Mouse (Mus musculus) hindbrain, embryonic 15.5 days (tissue): ENCODE data around the gene Tmem238. TPM values are rescaled to one million over a fixed set of nuclear protein-coding genes. Genes with fewer than 3 reads are reported as not detected.

Experiments used
- ATAC-seq: fragments of 200-750 bp; cut with Nextera tagmentation; 2 replicates; pipeline ENCODE4 v1.8.0; 2017; ENCODE audit warnings: low read depth, moderate number of reproducible peaks, moderate TSS enrichment; ENCODE audit not compliant: low FRiP score
- H3K27ac ChIP-seq: fragments of 300-500 bp; sonication (generic); replicated peaks from 2 replicates; pipeline ENCODE4 v1.5.1; 2015; ENCODE audit warnings: mild to moderate bottlenecking, inconsistent platforms
- H3K27me3 ChIP-seq: fragments of 300-500 bp; sonication (generic); 2 replicates; pipeline ENCODE4 v1.6.1; 2015; ENCODE audit warnings: control low read depth, inconsistent platforms
- H3K36me3 ChIP-seq: fragments of 300-500 bp; sonication (generic); 2 replicates; pipeline ENCODE4 v1.6.1; 2015; ENCODE audit warnings: control low read depth, inconsistent platforms
- H3K4me1 ChIP-seq: fragments of 300-500 bp; sonication (generic); replicated peaks from 2 replicates; pipeline ENCODE4 v1.6.1; 2015; ENCODE audit warnings: control low read depth, inconsistent platforms
- H3K4me2 ChIP-seq: fragments of 300-500 bp; sonication (generic); 2 replicates; pipeline ENCODE4 v1.6.1; 2015; ENCODE audit warnings: moderate library complexity, mild to moderate bottlenecking, inconsistent platforms
- H3K4me3 ChIP-seq: fragments of 300-500 bp; sonication (generic); 2 replicates; pipeline ENCODE4 v1.5.1; 2015; ENCODE audit warnings: mild to moderate bottlenecking, inconsistent platforms
- H3K9ac ChIP-seq: fragments of 300-500 bp; sonication (generic); 2 replicates; pipeline ENCODE4 v1.6.1; 2015; ENCODE audit warnings: inconsistent platforms
- H3K9me3 ChIP-seq: fragments of 300-500 bp; sonication (generic); 2 replicates; pipeline ENCODE4 v1.6.1; 2016; ENCODE audit warnings: control low read depth, inconsistent platforms
- WGBS: fragments of 180-500 bp; shearing (Covaris S2); methylation state at CpG from one replicate; pipeline ENCODE4 v1.1.7; 2015; 5-methylcytosine and 5-hydroxymethylcytosine counted together
- polyA plus RNA-seq: library from polyadenylated mRNA; unstranded; fragments of >200 nt; fragmentation: Nextera tagmentation; extraction: Ambion mirVana; gene quantifications from 2 replicates; pipeline ENCODE4 v1.2.1, GENCODE M21; 2015

Tmem238 gene
- polyA plus RNA-seq, 1 experiment from 2014 or later, result 6.3 TPM

DNA sequence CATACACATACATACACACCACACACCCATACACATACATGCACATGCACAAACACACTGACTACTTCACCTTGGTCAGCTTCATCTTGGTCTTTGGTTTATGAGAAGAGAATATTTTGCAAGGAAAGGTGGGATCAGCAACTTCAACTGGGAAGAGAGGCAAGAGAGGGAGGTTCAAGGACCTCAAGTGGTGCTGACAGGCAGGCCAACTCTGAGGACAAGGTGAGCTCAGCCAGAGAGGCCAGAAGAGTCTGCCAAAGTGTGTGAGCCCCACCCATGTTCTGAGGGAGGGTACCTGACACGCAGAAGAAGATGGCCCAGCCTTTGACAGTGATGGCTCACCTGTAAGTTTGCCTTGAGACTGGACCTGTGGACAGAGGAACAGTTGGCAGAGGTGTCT, 29.8 kb downstream of the Tmem238 start:
- Histone ChIP-seq H3K27me3 (no peaks in the 10 kb centered on the region), H3K27ac (no peak overlapping the region), H3K36me3 (no peaks in the 10 kb centered on the region), H3K4me2 (no peak overlapping the region), H3K9ac (no peak overlapping the region), H3K9me3 (no peaks in the 10 kb centered on the region), H3K4me3 (no peak overlapping the region), H3K4me1 (no peaks in the 10 kb centered on the region)
- no peak for ATAC-seq
- WGBS, result 44% methylated on average over 1 of the region's 1 CpGs

DNA sequence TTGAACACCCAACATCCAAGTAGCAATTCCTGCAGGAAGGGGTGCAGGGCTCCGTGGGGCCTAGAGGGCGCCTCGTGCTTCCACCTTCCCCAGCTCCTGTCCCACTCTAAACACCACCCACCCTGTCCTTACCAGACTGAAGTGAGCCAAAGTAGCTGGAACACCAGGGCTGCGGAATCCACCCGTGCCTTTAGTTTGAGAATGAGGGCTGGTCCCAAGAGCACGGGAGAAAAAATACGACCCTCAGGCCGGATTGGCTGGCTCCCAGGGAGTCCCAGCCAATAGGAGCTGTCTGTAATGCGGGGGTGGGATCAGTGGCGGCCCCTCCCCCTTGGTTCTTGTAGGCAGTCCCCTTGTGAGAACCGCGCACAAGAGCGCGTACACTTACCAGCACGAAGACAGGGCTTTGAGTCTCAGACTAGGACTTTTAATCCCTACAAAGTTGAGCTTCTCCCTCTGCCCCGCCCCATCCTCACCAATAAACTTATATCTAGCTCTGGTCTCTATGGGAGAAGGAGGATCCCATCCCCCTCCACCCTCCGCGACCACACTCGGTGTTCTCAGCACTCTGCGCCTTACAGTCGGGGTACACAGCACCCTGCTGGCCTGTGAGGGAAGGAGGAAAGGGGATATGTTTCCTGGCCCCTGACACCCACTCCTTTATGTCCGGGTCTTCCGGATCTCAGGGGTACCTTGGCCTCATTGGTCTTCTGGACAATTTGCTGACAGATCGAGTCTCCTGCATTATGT, 36.5 kb downstream of the Tmem238 start, which contains the start of gene Cox6b2:
Gene Cox6b2, minus strand, starts transcription at position 274 of the 750 bp plus-strand sequence.
- no peaks in the 10 kb centered on the region for H3K9me3 ChIP-seq
- peak within 1 kb of the TSS; percentile 64 for H3K4me2 ChIP-seq
- peak; percentile 95 for ATAC-seq
- WGBS, result 5% methylated on average over 24 of the region's 24 CpGs
- H3K27me3 ChIP-seq, result no peaks in the 10 kb centered on the region
- H3K36me3 ChIP-seq, result no peaks in the 10 kb centered on the region
- H3K4me3 ChIP-seq, result peak within 1 kb of the TSS; percentile 39
- H3K27ac ChIP-seq, result peak within 1 kb of the TSS; percentile 30; the same call in 1 of the 2 replicates
- peaks cover 18% of the 10 kb centered on the region for H3K4me1 ChIP-seq
- peak within 1 kb of the TSS; percentile 27; the same call in 1 of the 2 replicates for H3K9ac ChIP-seq

GRCm38 (mm10) chr7:4751971-4752820, 37.3 kb downstream of the Tmem238 start:
- H3K27ac ChIP-seq, result peak overlapping the region; percentile 30; the same call in 1 of the 2 replicates
- H3K4me1 ChIP-seq, result peaks cover 18% of the 10 kb centered on the region
- peak overlapping the region; percentile 39 for H3K4me3 ChIP-seq
- no peaks in the 10 kb centered on the region for H3K36me3 ChIP-seq
- H3K27me3 ChIP-seq, result no peaks in the 10 kb centered on the region
- no peaks in the 10 kb centered on the region for H3K9me3 ChIP-seq
- peak; percentile 69 for ATAC-seq
- WGBS, result 2% methylated on average over 30 of the region's 30 CpGs
- H3K4me2 ChIP-seq, result peak overlapping the region; percentile 64
- peak overlapping the region; percentile 20; the same call in 1 of the 2 replicates for H3K9ac ChIP-seq

DNA sequence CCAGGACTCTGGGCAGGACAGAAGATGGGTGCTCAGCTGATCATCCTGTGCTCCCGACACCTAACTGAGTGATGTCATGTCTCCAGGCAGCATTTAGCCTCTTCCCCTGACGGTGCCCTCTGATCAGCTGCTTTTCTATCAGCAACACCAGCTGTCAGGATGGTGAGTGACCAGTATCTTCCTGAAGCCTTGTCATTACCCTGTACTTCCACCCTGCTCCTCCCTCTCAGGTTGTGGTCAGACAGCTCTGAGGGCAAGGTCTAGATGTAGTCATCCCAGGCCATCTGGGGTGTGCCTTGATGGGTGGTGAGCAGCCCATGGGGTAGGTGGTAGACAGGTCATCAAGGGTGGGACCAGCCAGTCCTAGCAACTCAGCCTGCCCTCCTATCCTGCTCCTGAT, 40.3 kb downstream of the Tmem238 start:
- H3K4me2 ChIP-seq, result no peak overlapping the region
- no peak overlapping the region for H3K27ac ChIP-seq
- 90% methylated on average over 2 of the region's 2 CpGs for WGBS
- H3K4me1 ChIP-seq, result peaks cover 18% of the 10 kb centered on the region
- H3K36me3 ChIP-seq, result peaks cover 8% of the 10 kb centered on the region; the same call in 1 of the 2 replicates
- H3K4me3 ChIP-seq, result no peak overlapping the region
- ATAC-seq, result no peak
- H3K9me3 ChIP-seq, result no peaks in the 10 kb centered on the region
- H3K9ac ChIP-seq, result no peak overlapping the region
- H3K27me3 ChIP-seq, result no peaks in the 10 kb centered on the region

DNA sequence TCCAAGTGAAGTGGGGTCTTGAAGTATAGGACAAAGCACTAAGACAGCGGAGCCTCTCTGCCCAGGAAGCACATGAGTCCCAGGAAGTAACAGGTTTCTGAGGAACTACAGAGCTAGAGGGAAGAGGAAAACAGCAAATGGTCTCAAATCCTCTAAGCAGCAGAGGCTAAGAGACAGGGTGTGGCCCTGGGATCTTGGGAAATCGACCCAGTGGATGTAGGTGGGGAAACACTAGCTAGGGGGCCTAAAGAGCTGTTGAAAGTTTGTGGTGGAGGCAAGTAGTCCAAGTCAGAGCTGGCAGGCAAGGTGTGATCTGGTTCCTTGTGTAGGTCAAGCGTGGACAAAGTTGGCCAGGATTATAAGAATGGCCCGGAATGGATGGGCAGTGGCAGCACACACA, 41.1 kb downstream of the Tmem238 start:
- H3K27ac ChIP-seq, result no peak overlapping the region
- no peak overlapping the region for H3K9ac ChIP-seq
- H3K4me3 ChIP-seq, result no peak overlapping the region
- H3K4me2 ChIP-seq, result no peak overlapping the region
- no peak for ATAC-seq
- H3K9me3 ChIP-seq, result no peaks in the 10 kb centered on the region
- 80% methylated on average over 4 of the region's 4 CpGs for WGBS
- no peaks in the 10 kb centered on the region for H3K27me3 ChIP-seq
- H3K36me3 ChIP-seq, result peaks cover 8% of the 10 kb centered on the region; the same call in 1 of the 2 replicates
- H3K4me1 ChIP-seq, result peaks cover 17% of the 10 kb centered on the region

DNA sequence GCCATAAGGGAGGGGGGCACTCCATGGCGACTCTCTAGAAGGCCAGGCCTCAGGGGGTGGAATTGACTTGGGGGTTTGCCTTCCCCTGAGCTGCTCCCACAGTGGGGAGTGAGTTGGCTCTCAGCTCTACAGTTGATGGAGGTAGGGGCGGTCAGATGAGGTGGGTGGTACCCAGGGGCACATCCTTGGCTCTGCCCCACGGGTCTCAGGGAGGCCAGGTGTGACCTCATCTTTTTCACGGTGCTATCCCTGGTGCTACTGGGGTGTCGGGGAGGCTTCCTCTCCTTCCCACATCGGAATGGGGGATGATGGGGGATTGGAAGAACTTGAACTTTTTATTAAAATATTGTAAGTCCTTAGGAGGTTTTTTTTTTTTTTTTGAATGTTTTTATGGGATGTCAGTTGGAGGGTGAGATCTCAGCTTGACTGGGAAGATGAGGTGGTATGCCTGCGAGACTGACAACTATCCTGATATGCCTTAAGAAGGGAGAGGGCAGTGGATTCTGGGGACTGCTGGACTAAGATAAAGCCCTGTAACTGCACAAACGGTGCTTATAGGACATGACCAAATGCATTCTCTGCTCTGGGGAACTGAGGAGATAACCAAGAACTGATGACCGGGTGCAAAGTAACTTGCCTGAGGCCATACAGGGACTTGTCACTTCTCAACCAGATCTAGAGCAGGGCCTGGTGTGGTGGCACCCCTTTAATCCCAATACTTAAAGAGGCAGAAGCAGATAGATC, 42.1 kb downstream of the Tmem238 start:
- Histone ChIP-seq H3K9ac (no peak overlapping the region), H3K27ac (no peak overlapping the region), H3K4me2 (no peak overlapping the region), H3K9me3 (no peaks in the 10 kb centered on the region), H3K27me3 (no peaks in the 10 kb centered on the region), H3K4me3 (no peak overlapping the region), H3K4me1 (peaks cover 13% of the 10 kb centered on the region), H3K36me3 (peaks cover 8% of the 10 kb centered on the region; the same call in 1 of the 2 replicates)
- ATAC-seq, result no peak
- 76% methylated on average over 9 of the region's 9 CpGs for WGBS

GRCm38 (mm10) chr7:4746326-4746980, 43.0 kb downstream of the Tmem238 start:
- H3K27me3 ChIP-seq, result no peaks in the 10 kb centered on the region
- 87% methylated on average over 22 of the region's 22 CpGs for WGBS
- H3K27ac ChIP-seq, result no peak overlapping the region
- no peak overlapping the region for H3K9ac ChIP-seq
- peaks cover 8% of the 10 kb centered on the region; the same call in 1 of the 2 replicates for H3K36me3 ChIP-seq
- H3K4me2 ChIP-seq, result no peak overlapping the region
- ATAC-seq, result no peak
- no peaks in the 10 kb centered on the region for H3K9me3 ChIP-seq
- peaks cover 15% of the 10 kb centered on the region for H3K4me1 ChIP-seq
- no peak overlapping the region for H3K4me3 ChIP-seq

- no peak for ATAC-seq
- Histone ChIP-seq H3K27ac (no peak overlapping the region), H3K9ac (no peak overlapping the region), H3K4me1 (peaks cover 24% of the 10 kb centered on the region), H3K36me3 (peaks cover 8% of the 10 kb centered on the region; the same call in 1 of the 2 replicates), H3K4me3 (no peak overlapping the region), H3K4me2 (no peak overlapping the region), H3K9me3 (no peaks in the 10 kb centered on the region), H3K27me3 (no peaks in the 10 kb centered on the region)
- WGBS, result 98% methylated on average over 6 of the region's 6 CpGs
Measured at GRCm38 (mm10) chr7:4744886-4745285, 44.6 kb downstream of the Tmem238 start.

DNA sequence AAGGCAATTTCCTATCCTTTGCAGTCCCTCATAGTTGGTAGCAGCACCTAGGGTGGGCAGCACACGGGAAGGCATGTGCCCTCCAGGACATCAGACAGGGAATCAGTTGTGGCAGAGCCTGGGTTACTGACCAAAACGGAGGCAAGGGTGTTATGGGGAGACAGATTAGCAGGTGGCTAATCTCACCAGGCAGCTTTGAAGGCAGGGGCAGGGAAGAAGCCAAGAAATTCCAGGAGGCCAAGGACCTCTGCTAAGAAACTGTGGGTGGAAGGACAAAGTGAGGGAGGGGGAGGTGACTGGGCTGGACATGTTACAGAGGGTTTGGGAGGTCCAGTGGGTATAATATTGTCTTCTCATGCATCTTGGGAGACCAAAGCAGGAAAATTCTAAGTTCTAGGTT, 46.1 kb downstream of the Tmem238 start:
- ATAC-seq, result no peak
- Histone ChIP-seq H3K9me3 (no peaks in the 10 kb centered on the region), H3K36me3 (peaks cover 8% of the 10 kb centered on the region; the same call in 1 of the 2 replicates), H3K9ac (no peak overlapping the region), H3K4me1 (peaks cover 33% of the 10 kb centered on the region), H3K27me3 (no peaks in the 10 kb centered on the region), H3K27ac (no peak overlapping the region), H3K4me2 (no peak overlapping the region), H3K4me3 (no peak overlapping the region)
- WGBS, result 80% methylated on average over 2 of the region's 2 CpGs

- Histone ChIP-seq H3K27me3 (no peaks in the 10 kb centered on the region), H3K36me3 (peaks cover 8% of the 10 kb centered on the region; the same call in 1 of the 2 replicates), H3K4me2 (peak overlapping the region; percentile 11; the same call in 1 of the 2 replicates), H3K27ac (no peak overlapping the region), H3K4me3 (no peak overlapping the region), H3K4me1 (peaks cover 34% of the 10 kb centered on the region), H3K9ac (0 out of 2 replicates have a peak overlapping the region, but pooled peaks have one; percentile 14), H3K9me3 (no peaks in the 10 kb centered on the region)
- 77% methylated on average over 6 of the region's 6 CpGs for WGBS
- ATAC-seq, result no peak
Measured at GRCm38 (mm10) chr7:4742482-4742819, 47.0 kb downstream of the Tmem238 start.
